Mouse (Mus musculus) kidney, postnatal 0 days (tissue): ENCODE measurements around the gene Pds5a. TPM values are rescaled to one million over a fixed set of nuclear protein-coding genes. Genes with fewer than 3 reads are reported as not detected.

ENCODE experiments used
- ATAC-seq: fragments of 200-750 bp; cut with Nextera tagmentation; replicated peaks from 2 replicates; pipeline ENCODE4 v1.8.0; 2017; ENCODE audit warnings: low read depth, moderate number of reproducible peaks, moderate TSS enrichment, moderate library complexity; ENCODE audit not compliant: low FRiP score
- DNase-seq: peaks from one replicate; pipeline ENCODE4 v3.0.0-alpha.2; 2016; ENCODE audit warnings: low spot score
- H3K27ac ChIP-seq: fragments of 300-500 bp; sonication (generic); 2 replicates; pipeline ENCODE4 v1.5.1; 2014; ENCODE audit warnings: mild to moderate bottlenecking
- H3K27me3 ChIP-seq: fragments of 300-500 bp; sonication (generic); 2 replicates; pipeline ENCODE4 v1.6.1; 2014; ENCODE audit warnings: low read length, mixed read lengths; ENCODE audit not compliant: insufficient read depth
- H3K36me3 ChIP-seq: fragments of 300-500 bp; sonication (generic); 2 replicates; pipeline ENCODE4 v1.6.1; 2014; ENCODE audit warnings: low read length, mixed read lengths; ENCODE audit not compliant: insufficient read depth
- H3K4me1 ChIP-seq: fragments of 300-500 bp; sonication (generic); replicated peaks from 2 replicates; pipeline ENCODE4 v1.6.1; 2014; ENCODE audit warnings: antibody characterized with exemption, low read length, mixed read lengths; ENCODE audit not compliant: insufficient read depth
- H3K4me2 ChIP-seq: fragments of 300-500 bp; sonication (generic); 2 replicates; pipeline ENCODE4 v1.6.1; 2014; ENCODE audit warnings: mild to moderate bottlenecking, low read length, moderate library complexity, mixed read lengths
- H3K4me3 ChIP-seq: fragments of 300-500 bp; sonication (generic); replicated peaks from 2 replicates; pipeline ENCODE4 v1.5.1; 2014; ENCODE audit warnings: low read depth, low read length
- H3K9ac ChIP-seq: fragments of 300-500 bp; sonication (generic); 2 replicates; pipeline ENCODE4 v1.6.1; 2014; ENCODE audit warnings: low read depth, low read length
- H3K9me3 ChIP-seq: fragments of 300-500 bp; sonication (generic); replicated peaks from 2 replicates; pipeline ENCODE4 v1.6.1; 2016; ENCODE audit warnings: low read length, inconsistent platforms, mixed read lengths
- CTCF ChIP-seq: IDR thresholded peaks from 2 replicates; pipeline ENCODE4 v1.5.1; 2016; ENCODE audit warnings: antibody characterized with exemption, low read depth, mild to moderate bottlenecking, moderate library complexity
- WGBS: fragments of 180-500 bp; shearing (Covaris S2); extraction: QIAGEN DNeasy Blood & Tissue Kit; methylation state at CpG from one replicate; pipeline ENCODE4 v1.1.7; 2014; 5-methylcytosine and 5-hydroxymethylcytosine counted together
- polyA plus RNA-seq: library from polyadenylated mRNA; unstranded; fragments of >200 nt; fragmentation: Nextera tagmentation; extraction: Ambion mirVana; gene quantifications from 2 replicates; pipeline ENCODE4 v1.2.1, GENCODE M21; 2015

Gene Pds5a
- polyA plus RNA-seq = 35.2 and 37.8 TPM in 2 replicates

DNA sequence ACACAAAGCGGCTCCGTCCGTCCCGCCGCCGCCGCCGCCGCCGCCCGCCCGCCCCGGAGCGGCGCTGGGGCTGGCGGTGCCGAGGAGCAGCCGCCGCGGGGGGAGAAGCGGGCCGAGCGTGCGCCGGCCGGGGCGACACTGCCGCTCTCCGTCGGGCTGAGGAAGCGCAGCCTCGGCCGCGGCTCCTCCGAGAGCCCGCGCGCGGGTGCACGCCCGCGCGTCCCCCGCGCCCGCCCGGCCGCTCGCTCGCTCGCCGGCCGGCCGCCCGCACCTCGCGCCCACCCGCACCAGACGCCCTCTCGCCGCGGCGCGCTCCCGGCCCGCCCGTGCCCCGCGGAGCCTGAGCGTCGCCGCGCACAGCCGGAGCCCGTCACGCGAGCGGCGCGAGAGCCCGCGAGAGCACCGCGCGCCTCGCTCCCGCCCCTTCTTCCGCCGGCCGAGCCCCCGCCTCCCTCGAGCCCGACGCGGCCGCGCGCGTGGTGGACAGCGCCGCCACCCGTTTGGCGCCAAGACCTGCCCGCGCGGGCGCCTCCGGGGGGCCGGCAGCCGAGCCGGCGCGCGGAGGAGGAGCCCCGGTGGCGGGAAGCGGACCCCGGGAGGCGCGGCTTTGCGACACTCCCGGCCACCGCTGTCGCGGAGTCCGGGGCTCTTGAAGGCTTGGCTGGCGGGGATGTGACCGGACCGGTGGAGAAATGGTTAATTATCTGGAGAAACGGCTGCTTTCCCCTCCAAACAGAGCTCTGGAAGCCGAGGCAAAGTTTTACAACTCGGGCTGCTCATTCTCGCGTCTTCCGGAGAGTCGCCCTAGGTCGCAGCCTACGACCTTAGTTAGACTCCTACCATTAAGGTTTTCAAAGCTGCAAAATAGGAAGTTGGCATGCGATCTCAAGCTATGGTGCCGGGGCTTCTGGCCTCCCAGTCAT, at the start of gene Pds5a:
Gene Pds5a, minus strand, starts transcription at position 438 of the 923 bp plus-strand sequence.
- Histone ChIP-seq H3K27ac (peak within 1 kb of the TSS; percentile 99), H3K4me3 (peak within 1 kb of the TSS; percentile 95), H3K9me3 (no peaks in the 10 kb centered on the region), H3K4me1 (peaks cover 9% of the 10 kb centered on the region; the same call in 1 of the 2 replicates), H3K9ac (peak within 1 kb of the TSS; percentile 97), H3K4me2 (peak within 1 kb of the TSS; percentile 64), H3K36me3 (0 out of 2 replicates have a peak, but pooled peaks cover 3% of the 10 kb centered on the region), H3K27me3 (no peaks in the 10 kb centered on the region)
- ATAC-seq (peak; percentile 90), DNase-seq (peak; percentile 95)
- TF ChIP-seq CTCF = no peak; the same call in 1 of the 2 replicates
- under 1% methylated on average over 80 of the region's 140 CpGs for WGBS

DNA sequence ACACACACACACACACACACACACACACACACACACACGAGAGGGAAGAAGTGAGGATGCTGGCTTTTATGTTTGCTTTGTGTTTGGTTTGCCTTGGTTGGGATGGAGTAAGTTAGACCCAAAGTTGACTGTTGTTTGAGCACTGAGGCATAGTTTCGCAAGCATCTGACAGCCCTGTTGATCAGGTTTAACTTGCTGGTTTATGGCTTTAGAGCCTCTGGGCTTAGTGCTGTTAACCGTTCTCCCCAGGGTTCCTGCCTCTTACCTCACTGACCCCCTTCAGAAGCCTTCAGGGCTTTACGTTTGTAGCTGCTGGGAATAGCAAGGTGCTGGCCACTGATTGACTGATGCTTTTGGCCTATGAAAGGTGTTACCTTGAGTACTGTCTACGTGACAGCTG, 48.8 kb upstream of the Pds5a start:
- Histone ChIP-seq H3K4me3 (no peak overlapping the region), H3K9me3 (no peaks in the 10 kb centered on the region), H3K9ac (no peak overlapping the region), H3K36me3 (no peaks in the 10 kb centered on the region), H3K4me1 (no peaks in the 10 kb centered on the region), H3K27ac (no peak overlapping the region), H3K27me3 (no peaks in the 10 kb centered on the region), H3K4me2 (no peak overlapping the region)
- no peak for DNase-seq
- WGBS = 54% methylated on average over 5 of the region's 5 CpGs
- no peak for TF ChIP-seq CTCF
- no peak for ATAC-seq

DNA sequence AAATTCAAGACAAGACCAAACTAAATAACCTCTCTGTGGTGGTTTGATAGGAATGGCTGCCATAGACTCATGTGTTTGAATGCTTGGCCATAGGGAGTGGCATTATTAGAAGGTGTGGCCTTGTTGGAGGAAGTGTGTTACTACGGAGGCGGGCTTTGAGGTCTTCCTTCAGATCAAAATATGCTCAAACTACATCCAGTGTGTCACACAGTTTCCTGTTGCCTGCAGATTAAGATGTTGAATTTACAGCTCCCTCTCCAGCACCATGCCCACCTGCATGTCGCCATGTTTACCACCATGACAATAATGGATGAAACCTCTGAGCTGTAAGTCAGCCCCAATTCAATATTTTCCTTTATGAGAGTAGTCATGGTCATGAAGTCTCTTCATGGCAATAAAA, 41.3 kb upstream of the Pds5a start:
- DNase-seq (no peak), ATAC-seq (no peak)
- Histone ChIP-seq H3K27me3 (no peaks in the 10 kb centered on the region), H3K4me2 (no peak overlapping the region), H3K9me3 (no peaks in the 10 kb centered on the region), H3K27ac (no peak overlapping the region), H3K4me3 (no peak overlapping the region), H3K9ac (no peak overlapping the region), H3K4me1 (no peaks in the 10 kb centered on the region), H3K36me3 (no peaks in the 10 kb centered on the region)
- no peak for TF ChIP-seq CTCF
- 86% methylated on average over 3 of the region's 3 CpGs for WGBS

DNA sequence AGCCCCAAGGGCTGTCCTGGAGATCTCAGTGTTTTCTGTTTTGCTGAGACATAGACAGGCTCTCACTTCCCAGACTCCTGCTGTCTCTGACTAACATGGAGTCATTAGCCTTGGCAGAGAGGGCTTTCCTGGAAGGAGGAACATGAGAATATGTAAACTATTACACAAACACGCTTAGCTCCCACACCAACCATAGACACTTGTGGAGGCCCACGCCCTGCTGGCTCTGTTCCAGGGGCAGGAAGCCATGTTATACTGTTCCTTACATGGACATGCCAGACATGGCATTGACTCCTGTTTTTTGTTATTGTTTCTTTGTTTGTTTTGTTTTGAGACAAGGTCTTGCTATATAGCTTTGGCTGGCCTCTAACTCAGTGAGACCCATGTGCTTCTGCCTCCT, 37.5 kb upstream of the Pds5a start:
- Histone ChIP-seq H3K27ac (no peak overlapping the region), H3K9me3 (no peaks in the 10 kb centered on the region), H3K4me3 (no peak overlapping the region), H3K36me3 (no peaks in the 10 kb centered on the region), H3K9ac (no peak overlapping the region), H3K27me3 (no peaks in the 10 kb centered on the region), H3K4me1 (no peaks in the 10 kb centered on the region), H3K4me2 (no peak overlapping the region)
- no peak for ATAC-seq
- no peak for DNase-seq
- TF ChIP-seq CTCF = no peak
- WGBS = 83% methylated on average over 2 of the region's 2 CpGs

DNA sequence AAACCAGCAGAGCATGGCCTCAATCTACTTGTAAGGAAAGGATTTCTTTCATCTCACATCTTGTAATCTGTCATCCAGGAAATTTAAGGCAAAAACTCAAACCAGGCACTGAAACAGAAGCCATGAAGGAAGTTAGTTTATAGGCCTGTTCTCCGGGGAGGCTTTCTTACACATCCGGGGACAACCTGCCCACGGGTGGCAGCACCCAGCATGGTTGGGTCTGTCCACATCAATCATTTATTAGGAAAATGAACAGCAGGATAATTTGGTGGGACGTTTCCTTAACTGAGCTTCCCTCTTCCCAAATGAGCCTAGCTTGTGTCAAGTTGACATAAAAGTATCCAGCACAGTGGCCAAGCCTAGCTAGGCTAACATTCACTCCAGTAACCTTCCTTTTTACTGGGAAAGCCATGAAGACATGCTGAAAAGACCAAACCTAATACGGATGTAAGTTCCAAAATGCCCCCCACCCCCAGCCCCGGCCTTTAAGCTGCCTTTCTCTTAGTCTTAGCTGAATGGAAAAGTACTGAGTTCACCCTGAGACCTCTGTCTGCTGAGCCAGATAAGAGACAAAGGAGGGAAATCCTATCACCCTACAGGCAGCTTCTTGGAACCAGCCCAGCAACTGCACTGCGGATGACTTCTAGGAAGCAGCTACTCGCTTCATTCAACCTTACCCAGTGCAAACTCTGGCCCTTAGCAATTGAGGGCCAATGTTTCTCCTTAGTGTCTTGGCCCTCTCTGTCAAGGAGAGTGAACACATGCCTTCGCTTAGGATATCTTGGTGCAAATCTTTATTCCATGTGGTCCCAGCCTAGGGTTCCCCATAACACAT, 33.3 kb upstream of the Pds5a start:
- ATAC-seq (no peak; the same call in 1 of the 2 replicates), DNase-seq (peak; percentile 74)
- Histone ChIP-seq H3K4me1 (no peaks in the 10 kb centered on the region), H3K4me2 (no peak overlapping the region), H3K9me3 (no peaks in the 10 kb centered on the region), H3K4me3 (no peak overlapping the region), H3K9ac (no peak overlapping the region), H3K27ac (peak overlapping the region; percentile 77; the same call in 1 of the 2 replicates), H3K36me3 (no peaks in the 10 kb centered on the region), H3K27me3 (no peaks in the 10 kb centered on the region)
- 42% methylated on average over 9 of the region's 9 CpGs for WGBS
- TF ChIP-seq CTCF = no peak
